Mouse (Mus musculus): ENCODE measurements around the gene Vamp1. TPM values are rescaled to one million over a fixed set of nuclear protein-coding genes. Genes with fewer than 3 reads are reported as not detected.

Gene Vamp1
- polyA plus RNA-seq, 1 experiment from 2014 or later, result 4.2 TPM

- Histone ChIP-seq H3K27me3 (replicated peaks) (0 out of 2 replicates have a peak, but pooled peaks cover 5% of the 10 kb centered on the region), H3K9ac (no peak overlapping the region), H3K27ac (ENCODE audit: poor library complexity, severe bottlenecking) (no peak overlapping the region), H3K4me3 (no peak overlapping the region), H3K4me1 (replicated peaks) (no peaks in the 10 kb centered on the region), H3K4me2 (no peak overlapping the region), H3K9me3 (replicated peaks) (no peaks in the 10 kb centered on the region; the same call in 1 of the 2 replicates), H3K36me3 (no peaks in the 10 kb centered on the region)
- ATAC-seq (ENCODE audit: insufficient number of reproducible peaks, low FRiP score), result no peak
- 84% methylated on average over 7 of the region's 7 CpGs for WGBS
Observed at GRCm38 (mm10) chr6:125292256-125292655, 76.9 kb downstream of the Vamp1 start.

GRCm38 (mm10) chr6:125294049-125294448 lies 78.7 kb downstream of the Vamp1 start:
- no peak overlapping the region for H3K4me3 ChIP-seq
- H3K4me2 ChIP-seq, result no peak overlapping the region
- H3K9ac ChIP-seq, result no peak overlapping the region
- H3K36me3 ChIP-seq, result no peaks in the 10 kb centered on the region
- ATAC-seq (ENCODE audit: insufficient number of reproducible peaks, low FRiP score), result no peak
- WGBS, result 85% methylated on average over 4 of the region's 4 CpGs
- H3K27ac ChIP-seq (ENCODE audit: poor library complexity, severe bottlenecking), result no peak overlapping the region
- 0 out of 2 replicates have a peak, but pooled peaks cover under 1% of the 10 kb centered on the region for H3K27me3 ChIP-seq (replicated peaks)
- H3K9me3 ChIP-seq (replicated peaks), result no peaks in the 10 kb centered on the region; the same call in 1 of the 2 replicates
- H3K4me1 ChIP-seq (replicated peaks), result no peaks in the 10 kb centered on the region

Small RNA genes within 50 kb of the gene (microRNA-seq; reads per million reads assigned to microRNA genes)
- gene Mir3098, result 1.2 reads per million
- not detected for gene Mir8113

Other genes starting within 250 kb of the Vamp1 start
- 0.39 and 0.45 TPM in 2 replicates for gene Pianp, start 218.9 kb upstream of the Vamp1 start, polyA plus RNA-seq (2016; fragmentation: Nextera tagmentation; extraction: Ambion mirVana)
- 12.2 and 13.6 TPM in 2 replicates for gene Zfp384, start 206.4 kb upstream of the Vamp1 start, polyA plus RNA-seq (2016; fragmentation: Nextera tagmentation; extraction: Ambion mirVana)
- 76.7 and 81.8 TPM in 2 replicates for gene Ing4, start 175.8 kb upstream of the Vamp1 start, polyA plus RNA-seq (2016; fragmentation: Nextera tagmentation; extraction: Ambion mirVana)
- gene Acrbp, start 165.9 kb upstream of the Vamp1 start, polyA plus RNA-seq (2016; fragmentation: Nextera tagmentation; extraction: Ambion mirVana), result 5.1 and 6.9 TPM in 2 replicates
- 0.24 and 0.31 TPM in 2 replicates for gene Lpar5, start 147.6 kb upstream of the Vamp1 start, polyA plus RNA-seq (2016; fragmentation: Nextera tagmentation; extraction: Ambion mirVana)
- gene Chd4, start 119.6 kb upstream of the Vamp1 start, polyA plus RNA-seq (2016; fragmentation: Nextera tagmentation; extraction: Ambion mirVana), result 76.2 and 77.3 TPM in 2 replicates
- 55.0 and 56.2 TPM in 2 replicates for gene Nop2, start 83.6 kb upstream of the Vamp1 start, polyA plus RNA-seq (2016; fragmentation: Nextera tagmentation; extraction: Ambion mirVana)
- gene Iffo1, start 70.3 kb upstream of the Vamp1 start, polyA plus RNA-seq (2016; fragmentation: Nextera tagmentation; extraction: Ambion mirVana), result 11.3 and 11.8 TPM in 2 replicates
- gene Gapdh, start 49.1 kb upstream of the Vamp1 start, polyA plus RNA-seq (2016; fragmentation: Nextera tagmentation; extraction: Ambion mirVana), result 4,345 and 4,378 TPM in 2 replicates
- gene Ncapd2, start 23.9 kb upstream of the Vamp1 start, polyA plus RNA-seq (2016; fragmentation: Nextera tagmentation; extraction: Ambion mirVana), result 99.0 and 112 TPM in 2 replicates
- gene Mrpl51, start 23.8 kb upstream of the Vamp1 start, polyA plus RNA-seq (2016; fragmentation: Nextera tagmentation; extraction: Ambion mirVana), result 217 and 218 TPM in 2 replicates
- 3.1 and 3.3 TPM in 2 replicates for gene Tapbpl, start 16.3 kb downstream of the Vamp1 start, polyA plus RNA-seq (2016; fragmentation: Nextera tagmentation; extraction: Ambion mirVana)
- gene Cd27, start 21.5 kb downstream of the Vamp1 start, polyA plus RNA-seq (2016; fragmentation: Nextera tagmentation; extraction: Ambion mirVana), result 0.96 and 2.0 TPM in 2 replicates
- gene Tuba3a, start 70.5 kb downstream of the Vamp1 start, polyA plus RNA-seq (2016; fragmentation: Nextera tagmentation; extraction: Ambion mirVana), result not detected in 2 replicates
- gene Ltbr, start 98.3 kb downstream of the Vamp1 start, polyA plus RNA-seq (2016; fragmentation: Nextera tagmentation; extraction: Ambion mirVana), result 40.9 and 41.2 TPM in 2 replicates
- gene Scnn1a, start 105.1 kb downstream of the Vamp1 start, polyA plus RNA-seq (2016; fragmentation: Nextera tagmentation; extraction: Ambion mirVana), result 0.70 and 0.80 TPM in 2 replicates
- gene Tnfrsf1a, start 133.8 kb downstream of the Vamp1 start, polyA plus RNA-seq (2016; fragmentation: Nextera tagmentation; extraction: Ambion mirVana), result 37.2 and 37.9 TPM in 2 replicates
- gene Plekhg6, start 165.2 kb downstream of the Vamp1 start, polyA plus RNA-seq (2016; fragmentation: Nextera tagmentation; extraction: Ambion mirVana), result not detected in 2 replicates

All from heart, embryonic 12.5 days (tissue).